Mouse (Mus musculus) G1E (cell line): ENCODE results near the gene Tnfsf13. TPM values are rescaled to one million over a fixed set of nuclear protein-coding genes. Genes with fewer than 3 reads are reported as not detected.

ENCODE experiments used
- ATAC-seq: 2 replicates; pipeline ENCODE4 v1.8.0; 2016; ENCODE audit warnings: mild to moderate bottlenecking; ENCODE audit not compliant: insufficient number of reproducible peaks, poor library complexity, low FRiP score, severe bottlenecking; ENCODE audit errors: extremely low read depth
- DNase-seq: peaks from one replicate; pipeline ENCODE4 v3.0.0; 2012; ENCODE audit warnings: low spot score
- H3K27me3 ChIP-seq: 2 replicates; pipeline ENCODE4 v1.6.1; 2012; ENCODE audit warnings: mild to moderate bottlenecking, low read length, inconsistent platforms; ENCODE audit not compliant: insufficient read depth
- H3K36me3 ChIP-seq: replicated peaks from 2 replicates; pipeline ENCODE3; 2012; ENCODE audit warnings: mild to moderate bottlenecking, inconsistent platforms
- H3K4me1 ChIP-seq: 2 replicates; pipeline ENCODE4 v1.6.1; 2012; ENCODE audit warnings: low read depth, low read length, inconsistent platforms, mixed read lengths; ENCODE audit not compliant: insufficient read depth
- H3K4me3 ChIP-seq: 2 replicates; pipeline ENCODE4 v1.5.1; 2012; ENCODE audit warnings: low read depth, mild to moderate bottlenecking, inconsistent platforms, low read length, moderate library complexity, mixed read lengths
- H3K9me3 ChIP-seq: replicated peaks from 2 replicates; pipeline ENCODE4 v1.6.1; 2012; ENCODE audit warnings: inconsistent platforms
- CTCF ChIP-seq: IDR thresholded peaks from 2 replicates; pipeline ENCODE4 v1.5.1; 2012; ENCODE audit warnings: low read depth, low read length, inconsistent platforms, mixed read lengths
- GATA1 ChIP-seq: IDR thresholded peaks from 2 replicates; pipeline ENCODE4 v1.6.1; 2012; ENCODE audit warnings: borderline replicate concordance, low read length, inconsistent platforms, mixed read lengths
- GATA2 ChIP-seq: IDR thresholded peaks from 2 replicates; pipeline ENCODE4 v1.6.1; 2012; ENCODE audit warnings: low read depth, low read length, inconsistent platforms, borderline replicate concordance
- POLR2AphosphoS5 ChIP-seq: IDR thresholded peaks from 2 replicates; pipeline ENCODE4 v1.6.1; 2012; ENCODE audit warnings: low read depth, low read length, inconsistent platforms; ENCODE audit not compliant: insufficient replicate concordance
- TAL1 ChIP-seq: conservative IDR thresholded peaks from 2 replicates; pipeline ENCODE4 v1.6.1; 2012; ENCODE audit warnings: low read depth, low read length, inconsistent platforms, mixed read lengths
- polyA plus RNA-seq: library from polyadenylated mRNA; stranded (reverse); fragments of >175 nt; gene quantifications from 2 replicates; pipeline ENCODE4 v1.2.3, GENCODE M21; 2012
- total RNA-seq, 2 experiments: library from RNA; stranded (forward) in 1 of 2; stranded (reverse) in 1 of 2; fragments of 200-1000 nt in 1 of 2; fragments of >200 nt in 1 of 2; fragmentation: Nextera tagmentation in 1 of 2; gene quantifications; 2 replicates each; pipeline ENCODE4 v1.2.3; 2014 to 2017

Tnfsf13 gene
- total and polyA plus RNA-seq, 3 experiments = not detected

DNA sequence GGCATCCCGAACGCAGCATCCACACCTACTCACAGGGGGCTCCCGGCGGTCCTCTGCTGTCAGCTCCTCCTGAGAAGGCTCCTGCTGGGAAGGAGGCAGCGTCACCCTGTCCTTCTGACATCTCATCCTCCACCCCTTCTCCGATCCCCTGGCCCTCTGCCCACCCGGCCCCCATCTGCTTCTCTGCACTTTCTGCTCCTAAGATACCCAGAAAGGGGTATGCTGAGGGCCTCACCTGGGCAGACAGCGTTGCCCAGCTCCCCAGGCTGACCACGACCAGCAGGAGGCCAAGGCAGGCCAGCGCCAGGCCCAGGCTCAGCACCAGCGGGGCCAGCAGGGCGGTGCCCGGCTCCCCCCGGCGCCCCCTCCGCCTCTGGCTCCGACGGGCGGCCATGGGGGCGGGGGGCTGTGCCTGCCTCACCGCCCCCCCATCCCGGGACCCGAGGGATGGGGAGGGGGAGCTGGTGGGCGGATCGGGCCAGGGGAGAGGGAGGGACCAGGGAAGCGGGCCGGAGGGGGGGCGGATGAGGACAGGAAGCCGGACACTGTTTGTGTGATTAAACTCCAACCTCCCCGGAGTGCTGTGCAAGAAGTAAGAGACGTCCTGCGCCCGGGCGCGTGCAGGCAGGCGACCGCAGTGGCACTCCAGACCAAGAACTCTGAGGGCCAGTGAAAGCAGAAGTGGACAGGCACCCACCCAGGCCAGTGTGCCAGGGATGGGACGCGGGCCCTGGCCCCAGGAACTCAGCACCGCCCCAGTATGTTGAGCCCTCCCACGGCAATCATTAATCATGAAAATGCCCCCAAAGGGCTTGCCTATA, 10.0 kb upstream of the Tnfsf13 start, which contains the start of the genes Tnfsf12 and Tnfsfm13:
Tnfsf12 (minus strand) TSS at position 489 of the 821 bp plus-strand sequence.
Tnfsfm13 (minus strand) TSS at position 738 of the 821 bp plus-strand sequence.
- ATAC-seq (no peak), DNase-seq (no peak)
- Histone ChIP-seq H3K4me3 (no peak within 1 kb of the TSS), H3K27me3 (peaks cover 61% of the 10 kb centered on the region), H3K4me1 (no peaks in the 10 kb centered on the region; the same call in 1 of the 2 replicates), H3K9me3 (no peaks in the 10 kb centered on the region; the same call in 1 of the 2 replicates), H3K36me3 (no peaks in the 10 kb centered on the region)
- no peak for TF ChIP-seq GATA2
- TF ChIP-seq GATA1 = no peak
- TF ChIP-seq POLR2AphosphoS5 = no peak
- TF ChIP-seq CTCF = no peak
- no peak for TF ChIP-seq TAL1

DNA sequence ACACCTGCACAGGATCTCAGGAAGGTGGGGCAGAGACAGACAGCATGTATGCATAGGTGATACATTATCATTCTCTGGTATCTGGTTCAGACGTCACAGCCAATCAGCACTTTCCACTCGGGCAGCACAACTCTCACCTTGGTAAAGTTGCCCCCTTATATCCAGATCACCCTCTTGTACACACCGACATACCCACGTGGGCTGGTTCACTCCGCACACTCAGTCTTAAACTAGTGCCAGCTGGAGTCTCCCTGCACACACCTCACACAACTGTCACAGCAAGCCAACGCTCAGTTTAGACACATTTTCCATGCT, 9.4 kb upstream of the Tnfsf13 start:
- no peaks in the 10 kb centered on the region for H3K36me3 ChIP-seq
- TF ChIP-seq POLR2AphosphoS5 (no peak), GATA1 (no peak), TAL1 (no peak), CTCF (no peak), GATA2 (no peak)
- ATAC-seq (no peak), DNase-seq (no peak)
- no peak overlapping the region for H3K4me3 ChIP-seq
- peaks cover 63% of the 10 kb centered on the region for H3K27me3 ChIP-seq
- H3K4me1 ChIP-seq = peaks cover 1% of the 10 kb centered on the region
- no peaks in the 10 kb centered on the region; the same call in 1 of the 2 replicates for H3K9me3 ChIP-seq

DNA sequence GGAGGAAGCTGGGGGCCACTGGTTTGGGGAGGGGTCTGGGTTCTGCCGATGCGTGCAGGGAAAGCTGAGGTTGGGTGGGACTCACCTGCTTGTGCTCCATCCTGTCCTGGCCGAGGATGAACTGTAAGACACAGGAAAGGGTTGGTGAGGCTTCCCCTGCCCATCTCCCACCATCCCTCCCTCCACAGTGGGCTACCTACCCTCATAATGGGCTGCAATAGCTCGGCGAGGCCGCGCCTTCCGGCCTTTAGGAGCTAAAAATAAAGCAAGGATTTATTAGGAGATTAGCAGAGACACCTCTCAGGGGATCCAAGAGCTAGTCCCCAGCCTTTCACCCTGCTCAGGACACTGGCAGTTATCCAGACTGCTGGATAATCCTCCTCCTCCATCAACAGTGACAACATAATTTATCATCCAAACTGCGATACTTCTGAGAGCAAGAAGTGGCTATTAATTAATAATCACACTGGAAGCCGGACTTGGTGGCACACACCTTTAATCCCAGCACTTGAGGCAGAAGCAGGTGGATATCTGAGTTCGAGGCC, 7.9 kb upstream of the Tnfsf13 start:
- H3K4me3 ChIP-seq = no peak overlapping the region
- TF ChIP-seq POLR2AphosphoS5 = no peak
- TF ChIP-seq GATA2 = no peak
- TF ChIP-seq CTCF = no peak
- no peak for TF ChIP-seq GATA1
- no peak for TF ChIP-seq TAL1
- H3K27me3 ChIP-seq = peaks cover 67% of the 10 kb centered on the region
- peaks cover 6% of the 10 kb centered on the region for H3K4me1 ChIP-seq
- ATAC-seq = no peak
- H3K9me3 ChIP-seq = no peaks in the 10 kb centered on the region; the same call in 1 of the 2 replicates
- no peaks in the 10 kb centered on the region for H3K36me3 ChIP-seq
- DNase-seq = no peak

DNA sequence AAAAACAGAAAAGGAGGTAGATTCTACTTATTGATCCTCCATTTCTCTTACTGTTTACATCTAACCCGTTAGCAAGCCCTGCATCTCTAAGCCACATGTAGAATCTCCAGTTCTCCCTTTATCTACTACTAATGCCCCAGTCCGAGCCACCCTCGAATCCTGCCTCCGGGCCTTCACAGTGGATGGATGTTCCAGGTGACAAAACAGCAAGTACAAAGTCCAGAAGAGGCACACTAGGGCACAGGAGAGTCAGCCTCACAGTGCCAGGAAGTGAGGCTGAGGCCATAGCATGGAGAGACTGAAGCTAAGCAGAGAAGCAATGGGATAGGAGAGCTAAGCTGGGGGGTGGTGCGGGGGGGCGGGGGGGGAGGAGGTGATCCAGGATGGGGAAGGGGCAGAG, 7.3 kb upstream of the Tnfsf13 start:
- no peak for TF ChIP-seq GATA2
- no peak for TF ChIP-seq TAL1
- no peak for TF ChIP-seq CTCF
- no peak for TF ChIP-seq GATA1
- TF ChIP-seq POLR2AphosphoS5 = no peak
- Histone ChIP-seq H3K27me3 (peaks cover 71% of the 10 kb centered on the region), H3K36me3 (no peaks in the 10 kb centered on the region), H3K4me3 (no peak overlapping the region), H3K4me1 (peaks cover 6% of the 10 kb centered on the region), H3K9me3 (no peaks in the 10 kb centered on the region)
- DNase-seq = no peak
- ATAC-seq = no peak

DNA sequence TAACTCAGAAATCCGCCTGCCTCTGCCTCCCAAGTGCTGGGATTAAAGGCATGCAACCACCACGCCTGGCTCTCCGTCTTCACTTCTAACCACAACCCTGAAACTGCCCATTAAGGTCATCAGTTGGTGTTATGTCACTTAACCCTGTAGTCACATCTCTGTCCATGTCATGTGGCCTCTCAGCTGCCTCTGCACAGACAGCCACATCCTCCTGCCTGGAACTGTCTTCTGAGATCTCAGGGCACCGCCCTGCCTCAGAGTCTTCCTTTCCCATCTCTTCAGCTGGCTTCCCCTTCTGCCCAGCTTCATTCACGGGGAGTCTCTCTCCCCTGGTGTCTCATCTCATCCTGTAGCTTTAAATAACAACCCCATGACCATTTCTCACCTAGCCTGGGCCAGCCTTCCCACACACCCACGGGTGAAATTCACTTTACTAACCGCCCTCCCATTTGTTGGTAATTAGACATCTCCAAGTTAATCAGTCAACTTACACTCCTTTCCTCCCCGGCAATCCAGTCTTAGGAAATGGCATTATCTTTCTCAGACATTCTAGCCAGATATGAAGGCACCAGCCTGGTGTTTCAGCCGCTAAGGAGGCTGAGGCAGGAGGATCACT, 6.7 kb upstream of the Tnfsf13 start:
- Histone ChIP-seq H3K27me3 (peaks cover 71% of the 10 kb centered on the region), H3K36me3 (no peaks in the 10 kb centered on the region), H3K4me1 (peaks cover 6% of the 10 kb centered on the region), H3K9me3 (no peaks in the 10 kb centered on the region), H3K4me3 (no peak overlapping the region)
- DNase-seq (no peak), ATAC-seq (no peak)
- TF ChIP-seq GATA2 (no peak), CTCF (no peak)

DNA sequence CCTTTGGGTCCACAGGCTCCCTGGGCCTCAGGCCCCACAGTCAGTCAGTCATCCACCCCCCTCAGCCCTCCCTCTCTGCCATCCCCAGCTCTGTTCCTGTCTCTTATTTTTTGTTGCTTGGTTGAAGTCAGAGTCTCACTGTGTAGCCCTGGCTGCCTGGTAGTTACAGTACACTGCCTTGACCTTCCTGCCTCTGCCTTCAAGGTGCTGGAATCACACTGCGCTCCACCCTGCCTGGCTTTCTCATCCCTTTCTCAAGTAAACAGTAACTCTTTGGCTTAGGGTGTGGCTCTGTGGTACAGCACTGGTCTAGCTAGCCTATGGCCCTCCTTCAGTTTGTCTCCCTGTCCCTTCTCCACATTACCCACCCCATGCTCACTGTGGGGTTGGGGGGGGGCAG, 4.3 kb upstream of the Tnfsf13 start:
- ATAC-seq (no peak), DNase-seq (no peak)
- TF ChIP-seq GATA2 (no peak), GATA1 (no peak), CTCF (no peak), TAL1 (no peak), POLR2AphosphoS5 (no peak)
- peaks cover 81% of the 10 kb centered on the region for H3K27me3 ChIP-seq
- no peaks in the 10 kb centered on the region for H3K9me3 ChIP-seq
- H3K4me1 ChIP-seq = peaks cover 15% of the 10 kb centered on the region
- H3K4me3 ChIP-seq = no peak overlapping the region
- no peaks in the 10 kb centered on the region for H3K36me3 ChIP-seq
